Mouse (Mus musculus): ENCODE results near the gene Safb2. TPM values are rescaled to one million over a fixed set of nuclear protein-coding genes. Genes with fewer than 3 reads are reported as not detected.

Gene Safb2
- polyA plus RNA-seq, 1 experiment from 2014 or later: 76.2 TPM

Other genes with a start within 250 kb of the Safb2 start
- gene Ptprs, start 108.1 kb downstream of the Safb2 start, polyA plus RNA-seq (2015; fragmentation: Nextera tagmentation; extraction: Ambion mirVana): 273 TPM in 2 replicates
- gene Znrf4, start 72.2 kb downstream of the Safb2 start, polyA plus RNA-seq (2015; fragmentation: Nextera tagmentation; extraction: Ambion mirVana): not detected in 2 replicates
- 1.2 and 1.8 TPM in 2 replicates for gene Gm20219, start 30.2 kb downstream of the Safb2 start, polyA plus RNA-seq (2015; fragmentation: Nextera tagmentation; extraction: Ambion mirVana)
- gene Safb, start 240 bp upstream of the Safb2 start, polyA plus RNA-seq (2015; fragmentation: Nextera tagmentation; extraction: Ambion mirVana): 105 and 113 TPM in 2 replicates
- 204 and 212 TPM in 2 replicates for gene 2410015M20Rik, start 25.2 kb upstream of the Safb2 start, polyA plus RNA-seq (2015; fragmentation: Nextera tagmentation; extraction: Ambion mirVana)
- 1,179 and 1,235 TPM in 2 replicates for gene Rpl36, start 28.8 kb upstream of the Safb2 start, polyA plus RNA-seq (2015; fragmentation: Nextera tagmentation; extraction: Ambion mirVana)
- 40.6 and 40.8 TPM in 2 replicates for gene Lonp1, start 42.3 kb upstream of the Safb2 start, polyA plus RNA-seq (2015; fragmentation: Nextera tagmentation; extraction: Ambion mirVana)
- 2.1 and 2.4 TPM in 2 replicates for gene Catsperd, start 43.6 kb upstream of the Safb2 start, polyA plus RNA-seq (2015; fragmentation: Nextera tagmentation; extraction: Ambion mirVana)
- 99.1 and 102 TPM in 2 replicates for gene Ranbp3, start 88.7 kb upstream of the Safb2 start, polyA plus RNA-seq (2015; fragmentation: Nextera tagmentation; extraction: Ambion mirVana)
- 507 and 515 TPM in 2 replicates for gene Ndufa11, start 133.2 kb upstream of the Safb2 start, polyA plus RNA-seq (2015; fragmentation: Nextera tagmentation; extraction: Ambion mirVana)
- gene Vmac, start 133.4 kb upstream of the Safb2 start, polyA plus RNA-seq (2015; fragmentation: Nextera tagmentation; extraction: Ambion mirVana): 14.9 and 17.8 TPM in 2 replicates
- gene Nrtn, start 172.9 kb upstream of the Safb2 start, polyA plus RNA-seq (2015; fragmentation: Nextera tagmentation; extraction: Ambion mirVana): 0.78 and 1.5 TPM in 2 replicates
- 67.1 and 68.7 TPM in 2 replicates for gene Dus3l, start 180.2 kb upstream of the Safb2 start, polyA plus RNA-seq (2015; fragmentation: Nextera tagmentation; extraction: Ambion mirVana)
- gene Prr22, start 185.7 kb upstream of the Safb2 start, polyA plus RNA-seq (2015; fragmentation: Nextera tagmentation; extraction: Ambion mirVana): 1.0 TPM in 2 replicates
- gene Rfx2, start 246.4 kb upstream of the Safb2 start, polyA plus RNA-seq (2015; fragmentation: Nextera tagmentation; extraction: Ambion mirVana): 5.6 and 8.0 TPM in 2 replicates

All from hindbrain, embryonic 13.5 days (tissue).